Mouse (Mus musculus) ovary, adult 2 months (tissue): ENCODE data around the gene Nr2f2. TPM values are rescaled to one million over a fixed set of nuclear protein-coding genes. Genes with fewer than 3 reads are reported as not detected.

Experiments
- polyA plus RNA-seq: library from polyadenylated mRNA; depleted of rRNA; stranded (reverse); fragments of >200 nt; gene quantifications from 2 replicates; pipeline ENCODE4 v1.2.3, GENCODE M21; 2012; rRNA removed

Gene Nr2f2
- polyA plus RNA-seq = 414 and 520 TPM in 2 replicates

DNA sequence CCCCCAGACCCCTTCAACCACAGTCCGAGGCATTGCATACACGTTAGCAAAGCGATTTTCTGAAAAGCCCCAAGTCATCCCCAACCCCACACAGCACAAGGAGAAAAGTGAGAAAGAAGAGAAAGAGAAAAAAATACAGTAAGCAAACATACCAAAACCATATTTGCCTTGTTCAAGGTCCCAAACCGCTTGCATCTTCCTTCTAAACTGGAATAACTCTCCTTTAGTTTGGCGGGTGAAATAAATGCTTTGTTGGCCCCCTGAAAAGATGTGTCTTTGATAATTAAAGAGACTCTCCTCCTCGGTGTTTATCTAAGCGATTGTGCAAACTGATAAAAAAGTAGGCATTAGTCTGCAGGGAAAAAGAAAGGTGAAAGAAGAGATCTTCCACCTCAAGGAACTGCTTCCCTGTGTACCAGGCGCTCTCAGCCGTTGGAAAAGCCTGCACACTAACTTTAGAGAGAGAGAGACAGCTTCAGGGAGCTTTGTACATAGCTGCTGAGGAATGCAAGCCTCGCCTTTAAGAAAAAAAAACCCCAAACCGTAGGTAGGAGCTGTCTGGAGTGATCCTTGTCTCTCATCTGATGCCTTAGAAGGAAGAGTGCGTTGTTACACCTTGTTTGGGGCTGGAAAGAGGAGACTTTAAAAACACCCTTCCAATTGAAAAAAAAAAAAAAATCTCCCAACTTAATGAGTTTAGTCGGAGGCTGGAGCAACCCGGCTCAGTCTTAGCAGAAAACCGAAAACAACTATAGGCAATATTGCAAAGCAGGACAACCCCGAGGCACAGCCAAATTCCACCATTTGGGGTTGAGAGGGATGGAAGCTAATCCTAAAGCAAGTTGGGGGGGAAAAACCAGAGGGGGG is at the start of gene Nr2f2:
Gene Nr2f2 (minus strand): TSS at position 795 of the 867 bp plus-strand sequence.

